ENCODE assay signal across 27 mouse cellular contexts in genomic region chr5:137690531-137690930, GRCm38 (mm10). TPM values are rescaled to one million over a fixed set of nuclear protein-coding genes. Genes with fewer than 3 reads are reported as not detected.
DNase-seq lines count a peak whose midpoint lies in the region; ATAC-seq lines count a peak whose summit lies in the region.
"Had no signal": no experiment of that assay in that cellular context is flagged by ENCODE, and none has a peak within 500 bp of the region (broad histone marks: within the 10 kb centered on the region; RNA-seq: fewer than 3 reads in every experiment).

No protein-coding gene starts in this region.

- 40% methylated on average over 9 of the region's 9 CpGs for WGBS in heart, embryonic 10.5 days
- WGBS in heart, embryonic 16.5 days: 25% methylated on average over 9 of the region's 9 CpGs

- H3K4me1 ChIP-seq in heart, embryonic 10.5 days: peaks cover 14% of the 10 kb centered on the region
- peaks cover 5% of the 10 kb centered on the region for H3K4me1 ChIP-seq in heart, embryonic 16.5 days (ENCODE audit: control insufficient read depth, insufficient read depth, low read length)
- H3K4me1 ChIP-seq: embryonic facial prominence, embryonic 13.5 days; hindbrain, embryonic 15.5 days; limb, embryonic 12.5 days; midbrain, embryonic 15.5 days; neural tube, embryonic 12.5 days had no signal

- peak; percentile 43; the same call in 1 of the 2 replicates for ATAC-seq in heart, embryonic 16.5 days (replicated peaks; ENCODE audit: extremely low read depth, insufficient read depth, low FRiP score)
- ATAC-seq: lung, postnatal 0 days; midbrain, embryonic 15.5 days had no signal

- peak overlapping the region; percentile 15; the same call in 1 of the 2 replicates for H3K4me3 ChIP-seq in heart, embryonic 10.5 days
- H3K4me3 ChIP-seq in heart, embryonic 16.5 days (ENCODE audit: low read length): no peak overlapping the region
- H3K4me3 ChIP-seq: embryonic facial prominence, embryonic 13.5 days; erythroblast, embryonic 14.5 days; forebrain, embryonic 12.5 days; hindbrain, embryonic 15.5 days; limb, embryonic 12.5 days; midbrain, embryonic 15.5 days; neural tube, embryonic 12.5 days had no signal

- H3K36me3 ChIP-seq in heart, embryonic 10.5 days: no peaks in the 10 kb centered on the region
- no peaks in the 10 kb centered on the region for H3K36me3 ChIP-seq in heart, embryonic 16.5 days (ENCODE audit: control insufficient read depth, insufficient read depth)
- H3K36me3 ChIP-seq: embryonic facial prominence, embryonic 13.5 days; forebrain, embryonic 12.5 days; hindbrain, embryonic 15.5 days; limb, embryonic 12.5 days; midbrain, embryonic 15.5 days; neural tube, embryonic 12.5 days had no signal

- H3K27ac ChIP-seq in heart, embryonic 10.5 days: peak overlapping the region; percentile 59
- H3K27ac ChIP-seq in heart, embryonic 16.5 days (ENCODE audit: low read length): peak overlapping the region; percentile 13
- H3K27ac ChIP-seq: embryonic facial prominence, embryonic 13.5 days; forebrain, embryonic 12.5 days; hindbrain, embryonic 15.5 days; kidney, postnatal 0 days; limb, embryonic 12.5 days; macrophage; midbrain, embryonic 15.5 days; neural tube, embryonic 12.5 days; stomach, postnatal 0 days had no signal

- no peak overlapping the region for H3K9ac ChIP-seq in heart, embryonic 16.5 days (ENCODE audit: low read length)
- H3K9ac ChIP-seq: embryonic facial prominence, embryonic 13.5 days; forebrain, embryonic 12.5 days; hindbrain, embryonic 15.5 days; limb, embryonic 12.5 days; midbrain, embryonic 15.5 days; neural tube, embryonic 12.5 days had no signal

- 0 out of 2 replicates have a peak, but pooled peaks cover 6% of the 10 kb centered on the region for H3K27me3 ChIP-seq in heart, embryonic 10.5 days (ENCODE audit: insufficient read depth, poor library complexity, severe bottlenecking)
- H3K27me3 ChIP-seq in heart, embryonic 16.5 days (ENCODE audit: control insufficient read depth, insufficient read depth, low read length): no peaks in the 10 kb centered on the region
- H3K27me3 ChIP-seq: embryonic facial prominence, embryonic 13.5 days; hindbrain, embryonic 15.5 days; limb, embryonic 12.5 days; midbrain, embryonic 15.5 days; neural tube, embryonic 12.5 days had no signal

- no peaks in the 10 kb centered on the region for H3K9me3 ChIP-seq in heart, embryonic 10.5 days
- H3K9me3 ChIP-seq in heart, embryonic 16.5 days (replicated peaks; ENCODE audit: control insufficient read depth, low read length): no peaks in the 10 kb centered on the region
- H3K9me3 ChIP-seq: embryonic facial prominence, embryonic 13.5 days; forebrain, embryonic 12.5 days; hindbrain, embryonic 15.5 days; limb, embryonic 12.5 days; midbrain, embryonic 15.5 days; neural tube, embryonic 12.5 days had no signal

- 0 out of 2 replicates have a peak overlapping the region, but pooled peaks have one; percentile 0 for H3K4me2 ChIP-seq in heart, embryonic 16.5 days (ENCODE audit: low read depth, low read length)
- H3K4me2 ChIP-seq: embryonic facial prominence, embryonic 13.5 days; forebrain, embryonic 12.5 days; hindbrain, embryonic 15.5 days; limb, embryonic 12.5 days; midbrain, embryonic 15.5 days; neural tube, embryonic 12.5 days had no signal

- DNase-seq in heart, embryonic 10.5 days (ENCODE audit: low spot score): peak; percentile 78
- DNase-seq in heart, postnatal 4 days: no peak
- DNase-seq in heart, adult 18-20 months: no peak
- DNase-seq in kidney, postnatal 36 days: peak; percentile 39 to 46
- DNase-seq in kidney, postnatal 14 days: no peak
- peak; percentile 44 for DNase-seq in thymus, postnatal 4 days
- no peak for DNase-seq in thymus, postnatal 25 days
- DNase-seq: adrenal gland, postnatal 25 days; cerebellum, adult 8-10 months; cerebellum, postnatal 36 days; embryo, embryonic 11 days; gastrocnemius, postnatal 25 days; right cerebral cortex, postnatal 14 days had no signal

RNA-seq across cellular contexts. Expression of gene Agfg2, which starts 6.0 kb away (rescaled TPM):
- polyA plus RNA-seq in heart, embryonic 10.5 days (2016; fragmentation: Nextera tagmentation; extraction: Ambion mirVana): 31.9 and 34.0 TPM in 2 replicates
- total RNA-seq in heart, postnatal 4 days (2021): 10 to 100 TPM; 21.7 to 23.1 TPM
- 19.4 and 21.0 TPM in 2 replicates for polyA plus RNA-seq in heart, embryonic 16.5 days (2015; fragmentation: Nextera tagmentation; extraction: Ambion mirVana)
- 10 to 100 TPM; 16.9 to 23.0 TPM for total RNA-seq in heart, adult 18-20 months (2021)

RNA-seq across cellular contexts. Expression of gene Irs3, which starts 45.0 kb away (rescaled TPM):
- 0.60 and 0.74 TPM in 2 replicates for polyA plus RNA-seq in heart, embryonic 10.5 days (2016; fragmentation: Nextera tagmentation; extraction: Ambion mirVana)
- not detected for total RNA-seq in heart, postnatal 4 days (2021)
- polyA plus RNA-seq in heart, embryonic 16.5 days (2015; fragmentation: Nextera tagmentation; extraction: Ambion mirVana): 0.20 and 0.21 TPM in 2 replicates
- total RNA-seq in heart, adult 18-20 months (2021): 1 to 10 TPM in 1 of 2 experiments, under 1 TPM in 1; 0.87 to 1.5 TPM
- polyA plus RNA-seq: brain, embryonic 14.5 days; erythroblast, embryonic 14.5 days; forebrain, embryonic 12.5 days; intestine, embryonic 14.5 days had no signal

RNA-seq across cellular contexts. Expression of gene Sap25, which starts 49.4 kb away (rescaled TPM):
- polyA plus RNA-seq in heart, embryonic 10.5 days (2016; fragmentation: Nextera tagmentation; extraction: Ambion mirVana): 4.8 and 6.4 TPM in 2 replicates
- 1 to 10 TPM; 1.8 to 2.2 TPM for total RNA-seq in heart, postnatal 4 days (2021)
- 6.2 and 6.3 TPM in 2 replicates for polyA plus RNA-seq in heart, embryonic 16.5 days (2015; fragmentation: Nextera tagmentation; extraction: Ambion mirVana)
- 1 to 10 TPM; 2.2 to 2.6 TPM for total RNA-seq in heart, adult 18-20 months (2021)

RNA-seq across cellular contexts. Expression of gene Nyap1, which starts 50.9 kb away (rescaled TPM):
- 1.4 TPM in 2 replicates for polyA plus RNA-seq in heart, embryonic 10.5 days (2016; fragmentation: Nextera tagmentation; extraction: Ambion mirVana)
- total RNA-seq in heart, postnatal 4 days (2021): 1 to 10 TPM; 3.1 to 3.3 TPM
- polyA plus RNA-seq in heart, embryonic 16.5 days (2015; fragmentation: Nextera tagmentation; extraction: Ambion mirVana): 1.6 and 1.9 TPM in 2 replicates
- total RNA-seq in heart, adult 18-20 months (2021): 1 to 10 TPM in 1 of 2 experiments, under 1 TPM in 1; 0.79 to 1.1 TPM

RNA-seq across cellular contexts. Expression of gene Tsc22d4, which starts 55.0 kb away (rescaled TPM):
- polyA plus RNA-seq in heart, embryonic 10.5 days (2016; fragmentation: Nextera tagmentation; extraction: Ambion mirVana): 147 and 165 TPM in 2 replicates
- 100 to 1,000 TPM; 230 to 231 TPM for total RNA-seq in heart, postnatal 4 days (2021)
- polyA plus RNA-seq in heart, embryonic 16.5 days (2015; fragmentation: Nextera tagmentation; extraction: Ambion mirVana): 164 and 189 TPM in 2 replicates
- total RNA-seq in heart, adult 18-20 months (2021): 100 to 1,000 TPM; 240 to 253 TPM

Comparison
In these comparisons a context has a peak if more than half of its experiments do, and no peak if none do; other contexts are left out.
1. DNase-seq: peak in heart, embryonic 10.5 days (single experiment), kidney, postnatal 36 days (2 of 2) and thymus, postnatal 4 days (single experiment); none in heart, postnatal 4 days (single experiment), heart, adult 18-20 months (0 of 2), kidney, postnatal 14 days (single experiment) and thymus, postnatal 25 days (single experiment).